Mouse (Mus musculus) midbrain, embryonic 15.5 days (tissue): ENCODE measurements at regions not wholly inside any gene's neighbourhood (a gene's known extent, or its start where the extent isn't known, plus 50 kb on each side); places are given as distances from the start of the nearest gene placed in this dataset.

ENCODE experiments used
- ATAC-seq: fragments of 200-750 bp; cut with Nextera tagmentation; replicated peaks from 2 replicates; pipeline ENCODE4 v1.8.0; 2017; ENCODE audit warnings: moderate TSS enrichment
- H3K27ac ChIP-seq: fragments of 300-500 bp; sonication (generic); 2 replicates; pipeline ENCODE4 v1.5.1; 2015; ENCODE audit warnings: mild to moderate bottlenecking, inconsistent platforms
- H3K27me3 ChIP-seq: fragments of 300-500 bp; sonication (generic); replicated peaks from 2 replicates; pipeline ENCODE4 v1.6.1; 2015; ENCODE audit warnings: inconsistent platforms
- H3K36me3 ChIP-seq: fragments of 300-500 bp; sonication (generic); replicated peaks from 2 replicates; pipeline ENCODE4 v1.6.1; 2015; ENCODE audit warnings: inconsistent platforms
- H3K4me1 ChIP-seq: fragments of 300-500 bp; sonication (generic); 2 replicates; pipeline ENCODE4 v1.6.1; 2015; ENCODE audit warnings: inconsistent platforms
- H3K4me2 ChIP-seq: fragments of 300-500 bp; sonication (generic); 2 replicates; pipeline ENCODE4 v1.6.1; 2015; ENCODE audit warnings: inconsistent platforms, mild to moderate bottlenecking, moderate library complexity
- H3K4me3 ChIP-seq: fragments of 300-500 bp; sonication (generic); 2 replicates; pipeline ENCODE4 v1.5.1; 2015; ENCODE audit warnings: mild to moderate bottlenecking, inconsistent platforms
- H3K9ac ChIP-seq: fragments of 300-500 bp; sonication (generic); 2 replicates; pipeline ENCODE4 v1.6.1; 2015; ENCODE audit warnings: mild to moderate bottlenecking, inconsistent platforms
- H3K9me3 ChIP-seq: fragments of 300-500 bp; sonication (generic); 2 replicates; pipeline ENCODE4 v1.6.1; 2016; ENCODE audit warnings: inconsistent platforms
- WGBS: fragments of 180-500 bp; shearing (Covaris S2); methylation state at CpG from one replicate; pipeline ENCODE4 v1.1.7; 2015; ENCODE audit warnings: mixed read lengths; 5-methylcytosine and 5-hydroxymethylcytosine counted together

- Histone ChIP-seq H3K36me3 (no peaks in the 10 kb centered on the region), H3K9ac (no peak overlapping the region), H3K27ac (no peak overlapping the region), H3K4me2 (no peak overlapping the region), H3K4me3 (no peak overlapping the region), H3K9me3 (no peaks in the 10 kb centered on the region), H3K27me3 (no peaks in the 10 kb centered on the region), H3K4me1 (no peaks in the 10 kb centered on the region; the same call in 1 of the 2 replicates)
- no peak for ATAC-seq
- 84% methylated on average over 4 of the region's 4 CpGs for WGBS
These were observed 123.0 kb downstream of the Slc38a6 start for GRCm38 (mm10) chr12:73409481-73410085.

- WGBS = 78% methylated on average over 7 of the region's 7 CpGs
These were observed 122.0 kb downstream of the Slc38a6 start for GRCm38 (mm10) chr12:73408614-73409013.

GRCm38 (mm10) chr12:73408165-73408564 lies 121.6 kb downstream of the Slc38a6 start:
- Histone ChIP-seq H3K4me2 (no peak overlapping the region), H3K36me3 (no peaks in the 10 kb centered on the region), H3K27ac (no peak overlapping the region), H3K9ac (no peak overlapping the region), H3K27me3 (no peaks in the 10 kb centered on the region), H3K4me1 (no peaks in the 10 kb centered on the region), H3K4me3 (no peak overlapping the region), H3K9me3 (no peaks in the 10 kb centered on the region)
- no peak for ATAC-seq
- WGBS = 86% methylated on average over 11 of the region's 11 CpGs

More at GRCm38 (mm10) chr12:73408614-73409013, 122.0 kb downstream of the Slc38a6 start:
- no peak overlapping the region for H3K27ac ChIP-seq
- no peaks in the 10 kb centered on the region; the same call in 1 of the 2 replicates for H3K4me1 ChIP-seq
- H3K9me3 ChIP-seq = no peaks in the 10 kb centered on the region
- H3K27me3 ChIP-seq = no peaks in the 10 kb centered on the region
- no peak overlapping the region for H3K9ac ChIP-seq
- H3K36me3 ChIP-seq = no peaks in the 10 kb centered on the region
- no peak overlapping the region for H3K4me3 ChIP-seq
- no peak overlapping the region for H3K4me2 ChIP-seq
- ATAC-seq = no peak

GRCm38 (mm10) chr12:73406556-73407087 lies 120.0 kb downstream of the Slc38a6 start:
- no peak overlapping the region for H3K4me2 ChIP-seq
- no peak overlapping the region for H3K9ac ChIP-seq
- H3K27ac ChIP-seq = no peak overlapping the region
- 93% methylated on average over 8 of the region's 8 CpGs for WGBS
- H3K36me3 ChIP-seq = no peaks in the 10 kb centered on the region
- no peak for ATAC-seq
- H3K27me3 ChIP-seq = no peaks in the 10 kb centered on the region
- no peaks in the 10 kb centered on the region for H3K4me1 ChIP-seq
- H3K4me3 ChIP-seq = no peak overlapping the region
- H3K9me3 ChIP-seq = no peaks in the 10 kb centered on the region

- Histone ChIP-seq H3K36me3 (no peaks in the 10 kb centered on the region), H3K4me3 (no peak overlapping the region), H3K27ac (no peak overlapping the region), H3K4me2 (no peak overlapping the region), H3K9me3 (no peaks in the 10 kb centered on the region), H3K27me3 (no peaks in the 10 kb centered on the region), H3K9ac (no peak overlapping the region), H3K4me1 (no peaks in the 10 kb centered on the region)
- ATAC-seq = no peak
- 63% methylated on average over 9 of the region's 9 CpGs for WGBS
These were observed 119.0 kb downstream of the Slc38a6 start for GRCm38 (mm10) chr12:73405583-73405982.

- 79% methylated on average over 8 of the region's 8 CpGs for WGBS
- no peak overlapping the region for H3K4me2 ChIP-seq
- no peaks in the 10 kb centered on the region for H3K27me3 ChIP-seq
- H3K4me3 ChIP-seq = no peak overlapping the region
- H3K36me3 ChIP-seq = no peaks in the 10 kb centered on the region
- H3K9ac ChIP-seq = no peak overlapping the region
- H3K9me3 ChIP-seq = no peaks in the 10 kb centered on the region
- no peaks in the 10 kb centered on the region for H3K4me1 ChIP-seq
- ATAC-seq = no peak
- H3K27ac ChIP-seq = no peak overlapping the region
These were observed 118.5 kb downstream of the Slc38a6 start for GRCm38 (mm10) chr12:73405106-73405505.

- H3K27me3 ChIP-seq = no peaks in the 10 kb centered on the region
- H3K27ac ChIP-seq = no peak overlapping the region
- no peaks in the 10 kb centered on the region for H3K4me1 ChIP-seq
- no peak overlapping the region for H3K4me3 ChIP-seq
- ATAC-seq = no peak
- 68% methylated on average over 13 of the region's 13 CpGs for WGBS
- no peak overlapping the region for H3K9ac ChIP-seq
- H3K4me2 ChIP-seq = no peak overlapping the region
- no peaks in the 10 kb centered on the region for H3K9me3 ChIP-seq
- no peaks in the 10 kb centered on the region for H3K36me3 ChIP-seq
These were observed 117.4 kb downstream of the Slc38a6 start for GRCm38 (mm10) chr12:73403906-73404474.
